Mouse (Mus musculus) layer of hippocampus, adult 11-12 months (tissue): ENCODE results near the gene Gm5795.
"Not testable (repeated sequence)": the region's sequence is repeated elsewhere in the genome, so short reads cannot be mapped to it uniquely, and the experiment has no call there.

Experiments
- DNase-seq: peaks from one replicate; pipeline ENCODE4 v3.0.0; 2022; ENCODE audit warnings: low spot score

Gene Gm5795

GRCm38 (mm10) chr14:3187955-3188354, at the start of gene Gm5795:
TSS of gene Gm5795 (plus strand) at chr14:3188255.
- not testable (repeated sequence) for DNase-seq

GRCm38 (mm10) chr14:3208272-3209152, 20.5 kb downstream of the Gm5795 start, which contains the start of gene D830030K20Rik:
TSS of gene D830030K20Rik (plus strand) at chr14:3208488.
- DNase-seq = not testable (repeated sequence)

DNA sequence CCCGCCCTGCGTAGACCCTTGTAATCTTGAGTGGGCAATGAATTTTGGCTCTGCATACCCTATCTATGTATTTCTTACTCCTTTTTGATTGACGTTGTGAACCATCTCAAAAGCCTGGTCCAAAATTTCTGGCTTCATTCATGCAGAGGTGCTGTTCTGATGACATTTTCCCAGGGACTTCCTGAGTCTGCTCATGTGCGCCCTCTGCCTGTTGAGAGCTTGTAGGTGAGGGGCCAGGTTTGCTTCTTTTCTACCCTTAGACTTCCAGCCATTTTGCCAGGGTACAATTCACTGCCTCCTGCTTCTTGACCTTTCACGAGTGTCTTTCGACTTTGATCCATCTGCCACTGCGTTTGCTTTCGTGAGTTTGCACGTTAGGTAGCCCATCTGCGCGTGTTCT, 21.3 kb downstream of the Gm5795 start:
- DNase-seq = not testable (repeated sequence)
